Mouse (Mus musculus) ES-E14 (cell line): Measurements from ENCODE around the gene Gm29133. TPM values are rescaled to one million over a fixed set of nuclear protein-coding genes. Genes with fewer than 3 reads are reported as not detected.

ENCODE experiments used
- DNase-seq: peaks from one replicate; pipeline ENCODE4 v3.0.0-alpha.2; 2013; ENCODE audit warnings: low read depth, low spot score
- H3K27ac ChIP-seq: 2 replicates; pipeline ENCODE4 v1.5.1; 2012; ENCODE audit warnings: low read depth, mild to moderate bottlenecking, low read length, moderate library complexity, mixed read lengths; ENCODE audit not compliant: poor library complexity, insufficient read depth, severe bottlenecking
- H3K36me3 ChIP-seq: 2 replicates; pipeline ENCODE4 v1.6.1; 2012; ENCODE audit warnings: mild to moderate bottlenecking, low read length, moderate library complexity, mixed read lengths; ENCODE audit not compliant: control insufficient read depth, poor library complexity, insufficient read depth, severe bottlenecking
- H3K4me1 ChIP-seq, 2 experiments: fragments of 150-350 bp in 1 of 2; sonication (generic) in 1 of 2; 2 replicates each; pipeline ENCODE4 v1.6.1; 2012; ENCODE audit warnings: low read length in 2 of 2, mild to moderate bottlenecking in 1 of 2, mixed read lengths in 1 of 2; ENCODE audit not compliant: control insufficient read depth in 2 of 2, insufficient read depth in 2 of 2, poor library complexity in 1 of 2
- H3K4me3 ChIP-seq, 2 experiments: fragments of 150-350 bp in 1 of 2; sonication (generic) in 1 of 2; 2 replicates each; pipeline ENCODE4 v1.5.1; 2012; ENCODE audit warnings: low read length in 2 of 2, low read depth in 1 of 2, mild to moderate bottlenecking in 1 of 2, mixed read lengths in 1 of 2; ENCODE audit not compliant: insufficient read depth in 1 of 2, poor library complexity in 1 of 2, severe bottlenecking in 1 of 2
- H3K9ac ChIP-seq: 2 replicates; pipeline ENCODE4 v1.6.1; 2012; ENCODE audit warnings: low read depth, mild to moderate bottlenecking, low read length, mixed read lengths; ENCODE audit not compliant: poor library complexity, insufficient read depth, severe bottlenecking
- H3K9me3 ChIP-seq: fragments of 150-350 bp; sonication (generic); 2 replicates; pipeline ENCODE4 v1.6.1; 2012; ENCODE audit warnings: low read depth, mild to moderate bottlenecking, low read length; ENCODE audit not compliant: control insufficient read depth, insufficient read depth
- CHD2 ChIP-seq: IDR thresholded peaks from 2 replicates; pipeline ENCODE4 v1.6.1; 2014; ENCODE audit warnings: mild to moderate bottlenecking, low read depth, low read length, inconsistent platforms
- HCFC1 ChIP-seq: IDR thresholded peaks from 2 replicates; pipeline ENCODE4 v1.6.1; 2012; ENCODE audit warnings: low read length, inconsistent platforms, borderline replicate concordance; ENCODE audit not compliant: insufficient read depth
- MAFK ChIP-seq: IDR thresholded peaks from 2 replicates; pipeline ENCODE4 v1.6.1; 2014; ENCODE audit warnings: mild to moderate bottlenecking, low read depth, low read length, inconsistent platforms; ENCODE audit not compliant: insufficient read depth
- ZC3H11A ChIP-seq: IDR thresholded peaks from 2 replicates; pipeline ENCODE4 v1.6.1; 2012; ENCODE audit warnings: low read depth, mild to moderate bottlenecking, inconsistent platforms, low read length, borderline replicate concordance
- ZNF384 ChIP-seq: IDR thresholded peaks from 2 replicates; pipeline ENCODE4 v1.6.1; 2012; ENCODE audit warnings: low read depth, low read length, inconsistent platforms
- in situ Hi-C, 2 experiments: fragments of 600-800 bp; cut with MboI; formaldehyde crosslinking; loops; one replicate each; pipeline ENCODE4 v1.15.1; 2025; ENCODE audit warnings: low sequenced_read_pairs in 2 of 2, inconsistent platforms in 1 of 2; ENCODE audit not compliant: unreplicated experiment in 2 of 2
- total RNA-seq: library from RNA; depleted of rRNA; stranded (reverse); fragments of 300-350 nt; gene quantifications from 2 replicates; pipeline ENCODE4 v1.2.3, GENCODE M21; 2012

The Gm29133 gene
- total RNA-seq, 1 experiment, result not detected

- Histone ChIP-seq H3K4me3 (no peak overlapping the region), H3K4me1 (no peaks in the 10 kb centered on the region), H3K9me3 (no peaks in the 10 kb centered on the region), H3K27ac (no peak overlapping the region), H3K36me3 (no peaks in the 10 kb centered on the region), H3K9ac (no peak overlapping the region)
- TF ChIP-seq ZC3H11A (no peak), MAFK (no peak), CHD2 (no peak), ZNF384 (no peak), HCFC1 (no peak)
- no peak for DNase-seq
- in situ Hi-C loops, result no loop called here
Observed at GRCm38 (mm10) chr3:75763351-75763750, 15.4 kb downstream of the Gm29133 start.

GRCm38 (mm10) chr3:75774253-75774652 is 26.3 kb downstream of the Gm29133 start:
- H3K4me1 ChIP-seq, result no peaks in the 10 kb centered on the region
- in situ Hi-C loops, result no loop called here
- H3K9me3 ChIP-seq, result no peaks in the 10 kb centered on the region
- H3K4me3 ChIP-seq, result no peak overlapping the region
- H3K27ac ChIP-seq, result no peak overlapping the region
- no peak for DNase-seq
- H3K9ac ChIP-seq, result no peak overlapping the region
- no peak for TF ChIP-seq MAFK
- TF ChIP-seq ZNF384, result no peak
- TF ChIP-seq ZC3H11A, result no peak
- no peak for TF ChIP-seq CHD2
- TF ChIP-seq HCFC1, result no peak
- H3K36me3 ChIP-seq, result no peaks in the 10 kb centered on the region

GRCm38 (mm10) chr3:75808001-75808400 is 60.0 kb downstream of the Gm29133 start:
- TF ChIP-seq MAFK (no peak), HCFC1 (no peak), ZNF384 (no peak), CHD2 (no peak), ZC3H11A (no peak)
- in situ Hi-C loops, result no loop called here
- Histone ChIP-seq H3K9me3 (no peaks in the 10 kb centered on the region), H3K9ac (no peak overlapping the region), H3K4me3 (no peak overlapping the region), H3K27ac (no peak overlapping the region), H3K36me3 (no peaks in the 10 kb centered on the region), H3K4me1 (no peaks in the 10 kb centered on the region)
- no peak for DNase-seq

- Histone ChIP-seq H3K27ac (no peak overlapping the region), H3K36me3 (no peaks in the 10 kb centered on the region), H3K4me1 (no peaks in the 10 kb centered on the region), H3K9me3 (no peaks in the 10 kb centered on the region), H3K9ac (no peak overlapping the region), H3K4me3 (no peak overlapping the region)
- DNase-seq, result no peak
- in situ Hi-C loops, result no loop called here
- TF ChIP-seq ZC3H11A (no peak), CHD2 (no peak), HCFC1 (no peak), MAFK (no peak), ZNF384 (no peak)
Observed at GRCm38 (mm10) chr3:75823934-75824333, 75.9 kb downstream of the Gm29133 start.

- in situ Hi-C loops, result no loop called here
- TF ChIP-seq CHD2, result no peak
- TF ChIP-seq ZC3H11A, result no peak
- no peak for TF ChIP-seq ZNF384
- TF ChIP-seq HCFC1, result no peak
- TF ChIP-seq MAFK, result no peak
- Histone ChIP-seq H3K36me3 (no peaks in the 10 kb centered on the region), H3K27ac (no peak overlapping the region), H3K4me3 (no peak overlapping the region), H3K9me3 (no peaks in the 10 kb centered on the region), H3K4me1 (no peaks in the 10 kb centered on the region), H3K9ac (no peak overlapping the region)
- no peak for DNase-seq
Observed at GRCm38 (mm10) chr3:75824458-75824857, 76.5 kb downstream of the Gm29133 start.
